ENCODE assay signal across 10 mouse cellular contexts in genomic region chr4:82614466-82614805, GRCm38 (mm10).
DNase-seq lines count a peak whose midpoint lies in the region; ATAC-seq and TF ChIP-seq lines count a peak whose summit lies in the region.
"Had no signal": no experiment of that assay in that cellular context is flagged by ENCODE, and none has a peak within 500 bp of the region (broad histone marks: within the 10 kb centered on the region; RNA-seq: fewer than 3 reads in every experiment).

No protein-coding gene starts in this region.

- no peak for ATAC-seq in stomach, embryonic 16.5 days (ENCODE audit: insufficient read depth, low FRiP score)
- ATAC-seq in stomach, postnatal 0 days (ENCODE audit: low FRiP score, low TSS enrichment) = no peak
- ATAC-seq in neural tube, embryonic 15.5 days (ENCODE audit: low FRiP score) = peak; percentile 23; the same call in 1 of the 2 replicates

- H3K4me3 ChIP-seq in stomach, embryonic 16.5 days (replicated peaks; ENCODE audit: low read length) = no peak overlapping the region
- no peak overlapping the region for H3K4me3 ChIP-seq in stomach, postnatal 0 days (ENCODE audit: low read depth, low read length)
- H3K4me3 ChIP-seq in hindbrain, embryonic 10.5 days = no peak overlapping the region
- H3K4me3 ChIP-seq in midbrain, embryonic 10.5 days = no peak overlapping the region
- H3K4me3 ChIP-seq in neural tube, embryonic 15.5 days (replicated peaks) = no peak overlapping the region
- H3K4me3 ChIP-seq: erythroblast, embryonic 14.5 days had no signal

- no peak overlapping the region for H3K27ac ChIP-seq in stomach, embryonic 16.5 days (ENCODE audit: low read length)
- no peak overlapping the region for H3K27ac ChIP-seq in stomach, postnatal 0 days (replicated peaks)
- H3K27ac ChIP-seq in hindbrain, embryonic 10.5 days = peak overlapping the region; percentile 81
- peak overlapping the region; percentile 75 for H3K27ac ChIP-seq in midbrain, embryonic 10.5 days (replicated peaks)
- H3K27ac ChIP-seq in neural tube, embryonic 15.5 days (replicated peaks) = no peak overlapping the region

- H3K9ac ChIP-seq in stomach, embryonic 16.5 days (ENCODE audit: low read length) = 0 out of 2 replicates have a peak overlapping the region, but pooled peaks have one; percentile 6
- H3K9ac ChIP-seq in stomach, postnatal 0 days (ENCODE audit: low read length) = no peak overlapping the region
- H3K9ac ChIP-seq in neural tube, embryonic 15.5 days (replicated peaks) = no peak overlapping the region

- no peak for TF ChIP-seq EP300 in stomach, postnatal 0 days (optimal IDR thresholded peaks at IDR 0.05)

- no peaks in the 10 kb centered on the region for H3K27me3 ChIP-seq in stomach, embryonic 16.5 days (ENCODE audit: control insufficient read depth, insufficient read depth, low read length)
- H3K27me3 ChIP-seq in stomach, postnatal 0 days (ENCODE audit: control insufficient read depth, insufficient read depth, low read length) = no peaks in the 10 kb centered on the region
- no peaks in the 10 kb centered on the region for H3K27me3 ChIP-seq in hindbrain, embryonic 10.5 days (ENCODE audit: insufficient read depth, poor library complexity, severe bottlenecking)
- H3K27me3 ChIP-seq in midbrain, embryonic 10.5 days (ENCODE audit: low read depth, poor library complexity, severe bottlenecking) = no peaks in the 10 kb centered on the region
- H3K27me3 ChIP-seq in neural tube, embryonic 15.5 days (replicated peaks) = no peaks in the 10 kb centered on the region

- no peak for DNase-seq in stomach, postnatal 0 days (ENCODE audit: low spot score)
- no peak for DNase-seq in hindbrain, embryonic 10.5 days (ENCODE audit: low spot score)
- DNase-seq in midbrain, embryonic 10.5 days (ENCODE audit: low spot score) = no peak
- DNase-seq in kidney, postnatal 10 days = no peak
- DNase-seq in embryo, embryonic 11 days = no peak
- DNase-seq in adrenal gland, postnatal 25 days = no peak
- DNase-seq: right cerebral cortex, postnatal 25 days had no signal

- H3K36me3 ChIP-seq in stomach, embryonic 16.5 days (ENCODE audit: control insufficient read depth, insufficient read depth, low read length) = no peaks in the 10 kb centered on the region
- H3K36me3 ChIP-seq in stomach, postnatal 0 days (ENCODE audit: control insufficient read depth, insufficient read depth, low read length) = no peaks in the 10 kb centered on the region
- H3K36me3 ChIP-seq in hindbrain, embryonic 10.5 days = no peaks in the 10 kb centered on the region
- no peaks in the 10 kb centered on the region for H3K36me3 ChIP-seq in midbrain, embryonic 10.5 days
- H3K36me3 ChIP-seq in neural tube, embryonic 15.5 days = no peaks in the 10 kb centered on the region

- no peak for TF ChIP-seq CTCF in stomach, postnatal 0 days (IDR thresholded peaks at IDR 0.05; ENCODE audit: low read depth)

- no peak overlapping the region for H3K4me2 ChIP-seq in stomach, embryonic 16.5 days (ENCODE audit: low read depth, low read length)
- no peak overlapping the region for H3K4me2 ChIP-seq in stomach, postnatal 0 days (replicated peaks; ENCODE audit: low read depth)
- no peak overlapping the region for H3K4me2 ChIP-seq in neural tube, embryonic 15.5 days

- peaks cover 15% of the 10 kb centered on the region; the same call in 1 of the 2 replicates for H3K4me1 ChIP-seq in stomach, embryonic 16.5 days (ENCODE audit: control insufficient read depth, insufficient read depth, low read length)
- no peaks in the 10 kb centered on the region for H3K4me1 ChIP-seq in stomach, postnatal 0 days (replicated peaks; ENCODE audit: control insufficient read depth, insufficient read depth)
- peaks cover 23% of the 10 kb centered on the region for H3K4me1 ChIP-seq in hindbrain, embryonic 10.5 days (replicated peaks)
- peaks cover 13% of the 10 kb centered on the region for H3K4me1 ChIP-seq in midbrain, embryonic 10.5 days
- peaks cover 8% of the 10 kb centered on the region for H3K4me1 ChIP-seq in neural tube, embryonic 15.5 days

- WGBS in stomach, embryonic 16.5 days = 55% methylated on average over 7 of the region's 7 CpGs
- WGBS in stomach, postnatal 0 days = 58% methylated on average over 7 of the region's 7 CpGs
- WGBS in hindbrain, embryonic 10.5 days = 21% methylated on average over 7 of the region's 7 CpGs
- 36% methylated on average over 7 of the region's 7 CpGs for WGBS in midbrain, embryonic 10.5 days
- 19% methylated on average over 7 of the region's 7 CpGs for WGBS in neural tube, embryonic 15.5 days

- H3K9me3 ChIP-seq in stomach, embryonic 16.5 days (replicated peaks; ENCODE audit: control insufficient read depth, low read length) = no peaks in the 10 kb centered on the region
- H3K9me3 ChIP-seq in stomach, postnatal 0 days (ENCODE audit: control insufficient read depth, low read length) = no peaks in the 10 kb centered on the region
- H3K9me3 ChIP-seq in hindbrain, embryonic 10.5 days = no peaks in the 10 kb centered on the region
- H3K9me3 ChIP-seq in midbrain, embryonic 10.5 days (replicated peaks) = no peaks in the 10 kb centered on the region
- no peaks in the 10 kb centered on the region for H3K9me3 ChIP-seq in neural tube, embryonic 15.5 days (replicated peaks)

Comparison
In these comparisons a context has a peak if more than half of its experiments do, and no peak if none do; other contexts are left out.
1. H3K27ac ChIP-seq: peak in hindbrain, embryonic 10.5 days (single experiment) and midbrain, embryonic 10.5 days (single experiment); none in stomach, embryonic 16.5 days (single experiment), stomach, postnatal 0 days (single experiment) and neural tube, embryonic 15.5 days (single experiment).